Mouse (Mus musculus): ENCODE measurements around the gene Clec4b2. TPM values are rescaled to one million over a fixed set of nuclear protein-coding genes. Genes with fewer than 3 reads are reported as not detected.
"Not testable (repeated sequence)": the region's sequence is repeated elsewhere in the genome, so short reads cannot be mapped to it uniquely, and the experiment has no call there.

Clec4b2 gene
- polyA plus RNA-seq, 1 experiment from 2014 or later: 0.53 TPM

GRCm38 (mm10) chr6:123237582-123237981 lies 64.9 kb downstream of the Clec4b2 start:
- Histone ChIP-seq H3K27ac (no peak overlapping the region), H3K36me3 (ENCODE audit: inconsistent target) (peaks cover 25% of the 10 kb centered on the region), H3K79me2 (ENCODE audit: inconsistent target) (peaks cover 6% of the 10 kb centered on the region; the same call in 1 of the 2 replicates), H3K4me3 (ENCODE audit: inconsistent target) (no peak overlapping the region)

GRCm38 (mm10) chr6:123244201-123244600 lies 71.5 kb downstream of the Clec4b2 start:
- Histone ChIP-seq H3K79me2 (ENCODE audit: inconsistent target) (no peaks in the 10 kb centered on the region), H3K36me3 (ENCODE audit: inconsistent target) (peaks cover 17% of the 10 kb centered on the region; the same call in 1 of the 2 replicates), H3K4me3 (ENCODE audit: inconsistent target) (no peak overlapping the region), H3K27ac (peak overlapping the region; percentile 64)
- WGBS (ENCODE audit: missing documents): 24% methylated on average over 5 of the region's 5 CpGs

- H3K36me3 ChIP-seq (ENCODE audit: inconsistent target): peaks cover 17% of the 10 kb centered on the region; the same call in 1 of the 2 replicates
- not testable (repeated sequence) for H3K4me3 ChIP-seq (ENCODE audit: inconsistent target); H3K79me2 ChIP-seq (ENCODE audit: inconsistent target); H3K27ac ChIP-seq
- 55% methylated on average over 2 of the region's 2 CpGs for WGBS (ENCODE audit: missing documents)
These were observed 76.2 kb downstream of the Clec4b2 start for GRCm38 (mm10) chr6:123248862-123249261.

GRCm38 (mm10) chr6:123252735-123253134 lies 80.0 kb downstream of the Clec4b2 start:
- Histone ChIP-seq H3K27ac (peak overlapping the region; percentile 95), H3K4me3 (ENCODE audit: inconsistent target) (no peak overlapping the region), H3K79me2 (ENCODE audit: inconsistent target) (no peaks in the 10 kb centered on the region), H3K36me3 (ENCODE audit: inconsistent target) (no peaks in the 10 kb centered on the region)

Other genes with a start within 250 kb of the Clec4b2 start
- gene Clec4a3, start 220.4 kb upstream of the Clec4b2 start, polyA plus RNA-seq (2018): 62.0 to 300 TPM (median 177 TPM) in 3 replicates
- 0.41 to 1.2 TPM (median 0.80 TPM) in 3 replicates for gene Clec4a4, start 182.5 kb upstream of the Clec4b2 start, polyA plus RNA-seq (2018)
- 3.1 to 7.3 TPM (median 5.7 TPM) in 3 replicates for gene Clec4b1, start 122.9 kb upstream of the Clec4b2 start, polyA plus RNA-seq (2018)
- gene Clec4a2, start 66.5 kb upstream of the Clec4b2 start, polyA plus RNA-seq (2018): 66.0 to 89.8 TPM (median 67.4 TPM) in 3 replicates
- gene Clec4n, start 57.0 kb downstream of the Clec4b2 start, polyA plus RNA-seq (2018): 241 to 528 TPM (median 280 TPM) in 3 replicates
- gene Clec4d, start 89.2 kb downstream of the Clec4b2 start, polyA plus RNA-seq (2018): 522 to 1,042 TPM (median 881 TPM) in 3 replicates
- 12.6 to 34.8 TPM (median 12.7 TPM) in 3 replicates for gene Clec4e, start 117.0 kb downstream of the Clec4b2 start, polyA plus RNA-seq (2018)
- gene Vmn2r19, start 135.4 kb downstream of the Clec4b2 start, polyA plus RNA-seq (2018): not detected in 3 replicates
- not detected in 3 replicates for gene Vmn2r20, start 245.2 kb downstream of the Clec4b2 start, polyA plus RNA-seq (2018)